Mouse (Mus musculus) myocyte (in vitro differentiated cells): ENCODE measurements around the gene Plekhj1.

ENCODE experiments used
- E2F4 ChIP-seq: IDR thresholded peaks from one replicate; pipeline ENCODE4 v1.6.1; 2011; ENCODE audit warnings: mild to moderate bottlenecking, control low read depth, moderate library complexity; ENCODE audit not compliant: insufficient read depth
- MAX ChIP-seq: IDR thresholded peaks from one replicate; pipeline ENCODE4 v1.6.1; 2011; ENCODE audit warnings: low read depth, mild to moderate bottlenecking, control low read depth
- POLR2A ChIP-seq: IDR thresholded peaks from one replicate; pipeline ENCODE4 v1.6.1; 2011; ENCODE audit warnings: low read depth, mild to moderate bottlenecking, control low read depth, moderate library complexity; ENCODE audit not compliant: insufficient read length
- REST ChIP-seq: IDR thresholded peaks from one replicate; pipeline ENCODE4 v1.6.1; 2011; ENCODE audit warnings: mild to moderate bottlenecking, control low read depth, moderate library complexity; ENCODE audit not compliant: insufficient read depth, insufficient read length
- TCF12 ChIP-seq: IDR thresholded peaks from one replicate; pipeline ENCODE4 v1.6.1; 2011; ENCODE audit warnings: mild to moderate bottlenecking, control low read depth; ENCODE audit not compliant: poor library complexity, insufficient read depth, severe bottlenecking

DNA sequence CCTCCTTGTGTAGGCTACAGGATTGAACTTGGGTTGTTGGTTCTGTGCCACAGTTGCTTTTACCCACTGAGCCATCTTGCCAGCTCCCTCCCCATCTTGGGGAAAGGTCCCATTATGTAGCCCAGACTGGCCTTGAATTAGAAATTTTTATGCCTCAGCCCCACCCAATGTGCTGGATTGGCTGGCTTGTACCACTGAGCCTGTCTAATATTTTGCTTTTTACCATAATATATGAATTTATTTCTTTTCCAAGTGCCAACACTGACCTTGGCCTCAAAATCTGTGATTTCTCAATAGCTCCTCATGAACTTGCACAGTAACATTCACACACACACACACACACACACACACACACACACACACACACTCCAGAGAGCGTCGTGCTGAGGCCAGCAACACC is 32.7 kb downstream of the Plekhj1 start:
- TF ChIP-seq POLR2A (no peak), MAX (no peak), REST (no peak), E2F4 (no peak), TCF12 (no peak)
